ENCODE assay signal across 22 mouse cellular contexts in genomic region chr3:87377228-87377627, GRCm38 (mm10). TPM values are rescaled to one million over a fixed set of nuclear protein-coding genes. Genes with fewer than 3 reads are reported as not detected.
DNase-seq lines count a peak whose midpoint lies in the region; ATAC-seq and TF ChIP-seq lines count a peak whose summit lies in the region.
"Had no signal": no experiment of that assay in that cellular context is flagged by ENCODE, and none has a peak within 500 bp of the region (broad histone marks: within the 10 kb centered on the region; RNA-seq: fewer than 3 reads in every experiment).

No protein-coding gene starts in this region.

- H3K4me1 ChIP-seq in lung, adult 2 months (ENCODE audit: control insufficient read depth, insufficient read depth, low read length), result no peaks in the 10 kb centered on the region
- H3K4me1 ChIP-seq in stomach, embryonic 15.5 days, result no peaks in the 10 kb centered on the region
- no peaks in the 10 kb centered on the region for H3K4me1 ChIP-seq in midbrain, postnatal 0 days (ENCODE audit: insufficient read depth, low read length)
- H3K4me1 ChIP-seq: neural tube, embryonic 12.5 days had no signal

- peak overlapping the region; percentile 30; the same call in 1 of the 2 replicates for H3K4me2 ChIP-seq in stomach, embryonic 15.5 days
- no peak overlapping the region for H3K4me2 ChIP-seq in midbrain, postnatal 0 days (ENCODE audit: low read depth, low read length, poor library complexity, severe bottlenecking)
- H3K4me2 ChIP-seq: embryonic facial prominence, embryonic 12.5 days; limb, embryonic 15.5 days; neural tube, embryonic 12.5 days had no signal

- DNase-seq in lung, adult 2 months, result no peak
- no peak for DNase-seq in lung, postnatal 10 days
- peak; percentile 20 for DNase-seq in R1 (ENCODE audit: low read depth, low spot score)
- DNase-seq in brain, adult 2 months (ENCODE audit: low read depth, low spot score), result peak; percentile 3
- DNase-seq in thymus, postnatal 10 days (ENCODE audit: low spot score in 2 of 2), result no peak
- no peak for DNase-seq in midbrain, postnatal 0 days (ENCODE audit: low spot score)
- DNase-seq: cerebellum, adult 2 months; gastrocnemius, postnatal 36 days; kidney, postnatal 10 days; right cerebral cortex, postnatal 25 days; thymus, postnatal 36 days had no signal

- TF ChIP-seq POLR2A in lung, adult 2 months (IDR thresholded peaks at IDR 0.05; ENCODE audit: borderline replicate concordance, extremely low read depth, low read depth, low read length), result no peak

- H3K27me3 ChIP-seq in stomach, embryonic 15.5 days (replicated peaks), result no peaks in the 10 kb centered on the region
- H3K27me3 ChIP-seq in midbrain, postnatal 0 days (ENCODE audit: insufficient read depth, low read length), result no peaks in the 10 kb centered on the region
- H3K27me3 ChIP-seq: embryonic facial prominence, embryonic 12.5 days; limb, embryonic 15.5 days; neural tube, embryonic 12.5 days had no signal

- H3K9ac ChIP-seq in stomach, embryonic 15.5 days, result no peak overlapping the region
- no peak overlapping the region for H3K9ac ChIP-seq in midbrain, postnatal 0 days (replicated peaks; ENCODE audit: low read length, poor library complexity, severe bottlenecking)
- H3K9ac ChIP-seq: embryonic facial prominence, embryonic 12.5 days; limb, embryonic 15.5 days; neural tube, embryonic 12.5 days had no signal

- WGBS in lung, adult 2 months, result 41% methylated on average over 3 of the region's 3 CpGs
- WGBS in stomach, embryonic 15.5 days, result 48% methylated on average over 3 of the region's 3 CpGs
- 73% methylated on average over 3 of the region's 3 CpGs for WGBS in midbrain, postnatal 0 days

- ATAC-seq in stomach, embryonic 15.5 days (ENCODE audit: insufficient read depth, low FRiP score, low read depth), result peak; percentile 60; the same call in 1 of the 2 replicates
- no peak for ATAC-seq in midbrain, postnatal 0 days (ENCODE audit: low FRiP score)

- no peak overlapping the region for H3K27ac ChIP-seq in stomach, embryonic 15.5 days
- H3K27ac ChIP-seq in midbrain, postnatal 0 days (ENCODE audit: low read depth, low read length), result no peak overlapping the region
- H3K27ac ChIP-seq: embryonic facial prominence, embryonic 12.5 days; limb, embryonic 15.5 days; neural tube, embryonic 12.5 days had no signal

- peak overlapping the region; percentile 52 for H3K4me3 ChIP-seq in lung, adult 2 months (replicated peaks; ENCODE audit: extremely low read depth, low read depth, low read length)
- no peak overlapping the region for H3K4me3 ChIP-seq in stomach, embryonic 15.5 days (replicated peaks)
- no peak overlapping the region for H3K4me3 ChIP-seq in midbrain, postnatal 0 days (ENCODE audit: low read depth, low read length)
- H3K4me3 ChIP-seq: embryonic facial prominence, embryonic 12.5 days; limb, embryonic 15.5 days; neural tube, embryonic 12.5 days had no signal

- TF ChIP-seq CTCF in lung, adult 2 months (IDR thresholded peaks at IDR 0.05; ENCODE audit: insufficient read depth, low read length), result no peak
- no peak for TF ChIP-seq CTCF in midbrain, postnatal 0 days (IDR thresholded peaks at IDR 0.05)

- H3K36me3 ChIP-seq in stomach, embryonic 15.5 days, result no peaks in the 10 kb centered on the region
- no peaks in the 10 kb centered on the region for H3K36me3 ChIP-seq in midbrain, postnatal 0 days (ENCODE audit: insufficient read depth, low read length)
- H3K36me3 ChIP-seq: embryonic facial prominence, embryonic 12.5 days; limb, embryonic 15.5 days; neural tube, embryonic 12.5 days had no signal

- no peaks in the 10 kb centered on the region for H3K9me3 ChIP-seq in stomach, embryonic 15.5 days
- no peaks in the 10 kb centered on the region for H3K9me3 ChIP-seq in midbrain, postnatal 0 days (ENCODE audit: low read length)
- H3K9me3 ChIP-seq: embryonic facial prominence, embryonic 12.5 days; limb, embryonic 15.5 days; neural tube, embryonic 12.5 days had no signal

RNA-seq across cellular contexts. Expression of gene Fcrl1, which starts 1.0 kb away (rescaled TPM):
- polyA plus RNA-seq in lung, adult 2 months (2012; rRNA removed), result 2.1 and 2.6 TPM in 2 replicates
- 0.28 TPM in 2 replicates for polyA plus RNA-seq in stomach, embryonic 15.5 days (2015; fragmentation: Nextera tagmentation; extraction: Ambion mirVana)
- not detected in 2 replicates for total RNA-seq in midbrain, postnatal 0 days (2014; rRNA removed)
- 0.22 TPM in 1 of 2 replicates, not detected in the other for polyA plus RNA-seq in midbrain, postnatal 0 days (2015; fragmentation: Nextera tagmentation; extraction: Ambion mirVana)
- total RNA-seq: gastrocnemius, postnatal 36 days had no signal
- polyA plus RNA-seq: hindbrain, embryonic 11.5 days had no signal

RNA-seq across cellular contexts. Expression of gene Cd5l, which starts 19.5 kb away (rescaled TPM):
- 1.5 and 2.8 TPM in 2 replicates for polyA plus RNA-seq in lung, adult 2 months (2012; rRNA removed)
- 1.6 and 3.3 TPM in 2 replicates for polyA plus RNA-seq in stomach, embryonic 15.5 days (2015; fragmentation: Nextera tagmentation; extraction: Ambion mirVana)
- not detected in 2 replicates for total RNA-seq in midbrain, postnatal 0 days (2014; rRNA removed)
- polyA plus RNA-seq in midbrain, postnatal 0 days (2015; fragmentation: Nextera tagmentation; extraction: Ambion mirVana), result 0.11 TPM in 1 of 2 replicates, not detected in the other
- total RNA-seq: gastrocnemius, postnatal 36 days; layer of hippocampus, postnatal 10 days; left cerebral cortex, postnatal 14 days; megakaryocyte-erythroid progenitor cell, adult 5-6 weeks had no signal
- polyA plus RNA-seq: heart, embryonic 14.5 days had no signal

RNA-seq across cellular contexts. Expression of gene Fcrl5, which starts 58.3 kb away (rescaled TPM):
- polyA plus RNA-seq in lung, adult 2 months (2012; rRNA removed), result 0.14 and 0.18 TPM in 2 replicates
- not detected in 2 replicates for polyA plus RNA-seq in stomach, embryonic 15.5 days (2015; fragmentation: Nextera tagmentation; extraction: Ambion mirVana)
- total RNA-seq in midbrain, postnatal 0 days (2014; rRNA removed), result not detected in 2 replicates
- polyA plus RNA-seq in midbrain, postnatal 0 days (2015; fragmentation: Nextera tagmentation; extraction: Ambion mirVana), result not detected in 2 replicates
- total RNA-seq: common myeloid progenitor, adult 5-6 weeks; gastrocnemius, postnatal 36 days; megakaryocyte-erythroid progenitor cell, adult 5-6 weeks had no signal
- polyA plus RNA-seq: cerebellum, adult 2 months; embryonic facial prominence, embryonic 12.5 days; heart, embryonic 14.5 days; hindbrain, embryonic 11.5 days; limb, embryonic 15.5 days; lung, embryonic 16.5 days; neural tube, embryonic 12.5 days had no signal

Comparison
In these comparisons a context has a peak if more than half of its experiments do, and no peak if none do; other contexts are left out.
1. DNase-seq: peak in R1 (single experiment) and brain, adult 2 months (single experiment); none in lung, adult 2 months (single experiment), lung, postnatal 10 days (single experiment), thymus, postnatal 10 days (0 of 2) and midbrain, postnatal 0 days (single experiment).